In the genomic region with DNA sequence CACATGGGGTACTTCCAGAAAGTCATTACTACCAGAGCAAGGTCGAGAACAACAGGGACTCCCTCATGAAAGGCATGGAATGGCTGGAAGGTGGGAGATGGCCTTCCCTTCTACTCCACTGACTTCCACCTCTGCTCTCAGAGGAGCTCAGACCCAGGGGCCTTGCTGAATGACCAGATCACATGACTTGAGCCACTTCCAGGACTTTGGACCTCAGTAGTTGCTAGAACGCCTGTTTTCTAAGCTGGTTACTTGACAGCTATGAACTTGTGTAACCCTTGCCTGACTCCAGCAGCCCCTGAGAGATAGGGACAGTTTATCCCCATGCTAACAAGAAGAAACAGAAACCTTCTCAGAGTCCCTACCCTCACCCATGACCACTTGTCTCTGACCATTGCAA, we compare ENCODE assay signal across 24 mouse cellular contexts. TPM values are rescaled to one million over a fixed set of nuclear protein-coding genes. Genes with fewer than 3 reads are reported as not detected.
DNase-seq lines count a peak whose midpoint lies in the region; ATAC-seq and TF ChIP-seq lines count a peak whose summit lies in the region.
"Had no signal": no experiment of that assay in that cellular context is flagged by ENCODE, and none has a peak within 500 bp of the region (broad histone marks: within the 10 kb centered on the region; RNA-seq: fewer than 3 reads in every experiment).

No protein-coding gene starts in this region.

- H3K4me3 ChIP-seq in heart, adult 2 months, result no peak overlapping the region
- H3K4me3 ChIP-seq in heart, embryonic 10.5 days, result no peak overlapping the region
- no peak overlapping the region for H3K4me3 ChIP-seq in liver, adult 2 months (ENCODE audit: insufficient read depth, low read depth, low read length)
- no peak overlapping the region for H3K4me3 ChIP-seq in forebrain, embryonic 12.5 days (replicated peaks)
- H3K4me3 ChIP-seq: forebrain, embryonic 10.5 days; left cerebral cortex, adult 2 months; limb, embryonic 15.5 days; midbrain, embryonic 12.5 days had no signal

- peaks cover 34% of the 10 kb centered on the region for H3K4me1 ChIP-seq in heart, adult 2 months (ENCODE audit: control insufficient read depth, insufficient read depth, low read length)
- peaks cover 23% of the 10 kb centered on the region for H3K4me1 ChIP-seq in heart, embryonic 10.5 days
- H3K4me1 ChIP-seq in liver, adult 2 months (ENCODE audit: control insufficient read depth, insufficient read depth, low read length), result no peaks in the 10 kb centered on the region
- 0 out of 2 replicates have a peak, but pooled peaks cover 6% of the 10 kb centered on the region for H3K4me1 ChIP-seq in forebrain, embryonic 12.5 days

- DNase-seq in heart, adult 2 months, result no peak
- DNase-seq in heart, embryonic 10.5 days (ENCODE audit: low spot score), result no peak
- peak; percentile 6 for DNase-seq in liver, adult 2 months (ENCODE audit: extremely low read depth, low read depth, low spot score)
- no peak for DNase-seq in liver
- peak; percentile 70 for DNase-seq in kidney, postnatal 10 days
- no peak for DNase-seq in Muller cell, postnatal 12 days (ENCODE audit: inconsistent ontology term)
- DNase-seq: adrenal gland, adult 2 months; cerebellum, adult 18-20 months; cerebellum, postnatal 14 days; gastrocnemius, postnatal 36 days; layer of hippocampus, adult 9-11 months; left cerebral cortex, postnatal 4 days; thymus, adult 2 months; thymus, postnatal 4 days had no signal

- TF ChIP-seq EP300 in heart, adult 2 months (IDR thresholded peaks at IDR 0.05; ENCODE audit: insufficient read depth, low read depth, low read length), result no peak

- H3K27me3 ChIP-seq in heart, adult 2 months (ENCODE audit: control insufficient read depth, insufficient read depth, low read length), result no peaks in the 10 kb centered on the region
- H3K27me3 ChIP-seq in heart, embryonic 10.5 days (ENCODE audit: insufficient read depth, poor library complexity, severe bottlenecking), result peaks cover 25% of the 10 kb centered on the region
- no peaks in the 10 kb centered on the region for H3K27me3 ChIP-seq in liver, adult 2 months (ENCODE audit: control insufficient read depth, insufficient read depth, low read length)
- H3K27me3 ChIP-seq in forebrain, embryonic 12.5 days, result no peaks in the 10 kb centered on the region
- H3K27me3 ChIP-seq: midbrain, embryonic 12.5 days had no signal

- intact Hi-C loops in heart, adult 2 months (cut with DNase I), result no loop called here

- peaks cover 18% of the 10 kb centered on the region for H3K36me3 ChIP-seq in heart, adult 2 months (ENCODE audit: control insufficient read depth, insufficient read depth, low read length)
- no peaks in the 10 kb centered on the region for H3K36me3 ChIP-seq in heart, embryonic 10.5 days
- H3K36me3 ChIP-seq in liver, adult 2 months (ENCODE audit: control insufficient read depth, insufficient read depth, low read length), result no peaks in the 10 kb centered on the region
- H3K36me3 ChIP-seq in forebrain, embryonic 12.5 days (replicated peaks), result no peaks in the 10 kb centered on the region
- H3K36me3 ChIP-seq: forebrain, embryonic 10.5 days; limb, embryonic 15.5 days; midbrain, embryonic 12.5 days had no signal

- ATAC-seq in forebrain, embryonic 12.5 days (ENCODE audit: low FRiP score), result no peak
- ATAC-seq: CD4-positive, CD25-positive, alpha-beta regulatory T cell, adult 4 months; hindbrain, postnatal 0 days had no signal

- H3K79me2 ChIP-seq in heart, adult 2 months (replicated peaks; ENCODE audit: control insufficient read depth, insufficient read depth, low read length), result no peaks in the 10 kb centered on the region; the same call in 1 of the 2 replicates
- no peaks in the 10 kb centered on the region for H3K79me2 ChIP-seq in liver, adult 2 months (ENCODE audit: control insufficient read depth, insufficient read depth, low read length)

- no peak overlapping the region for H3K4me2 ChIP-seq in forebrain, embryonic 12.5 days
- H3K4me2 ChIP-seq: heart, embryonic 11.5 days; limb, embryonic 15.5 days; midbrain, embryonic 12.5 days had no signal

- TF ChIP-seq CTCF in heart, adult 2 months (IDR thresholded peaks at IDR 0.05), result no peak
- TF ChIP-seq CTCF in liver, adult 2 months (IDR thresholded peaks at IDR 0.05; ENCODE audit: low read depth, low read length), result no peak

- H3K27ac ChIP-seq in heart, adult 2 months, result peak overlapping the region; percentile 21; the same call in 1 of the 2 replicates
- no peak overlapping the region for H3K27ac ChIP-seq in heart, embryonic 10.5 days
- no peak overlapping the region for H3K27ac ChIP-seq in liver, adult 2 months (replicated peaks; ENCODE audit: insufficient read depth, low read depth, low read length)
- no peak overlapping the region for H3K27ac ChIP-seq in forebrain, embryonic 12.5 days
- H3K27ac ChIP-seq: forebrain, embryonic 10.5 days; hindbrain, postnatal 0 days; left cerebral cortex, adult 2 months; limb, embryonic 15.5 days; midbrain, embryonic 12.5 days; stomach, postnatal 0 days had no signal

- no peak overlapping the region for H3K9ac ChIP-seq in heart, adult 2 months (ENCODE audit: low read depth, low read length)
- no peak overlapping the region for H3K9ac ChIP-seq in liver, adult 2 months (ENCODE audit: low read depth, low read length)
- no peak overlapping the region for H3K9ac ChIP-seq in forebrain, embryonic 12.5 days
- H3K9ac ChIP-seq: limb, embryonic 15.5 days; midbrain, embryonic 12.5 days had no signal

- TF ChIP-seq POLR2A in heart, adult 2 months (IDR thresholded peaks at IDR 0.05; ENCODE audit: insufficient read depth, low read depth, low read length), result no peak
- no peak for TF ChIP-seq POLR2A in liver, adult 2 months (IDR thresholded peaks at IDR 0.05; ENCODE audit: extremely low read depth, insufficient read depth, low read length)

- WGBS in heart, adult 2 months, result 59% methylated on average over 2 of the region's 2 CpGs
- WGBS in heart, embryonic 10.5 days, result 91% methylated on average over 2 of the region's 2 CpGs
- WGBS in liver, adult 2 months, result 58% methylated on average over 2 of the region's 2 CpGs
- 80% methylated on average over 2 of the region's 2 CpGs for WGBS in forebrain, embryonic 12.5 days

- no peaks in the 10 kb centered on the region for H3K9me3 ChIP-seq in heart, embryonic 10.5 days
- no peaks in the 10 kb centered on the region for H3K9me3 ChIP-seq in forebrain, embryonic 12.5 days
- H3K9me3 ChIP-seq: forebrain, embryonic 10.5 days; limb, embryonic 15.5 days; midbrain, embryonic 12.5 days had no signal

RNA-seq across cellular contexts. Expression of gene Trabd2b, which starts 50.6 kb away (rescaled TPM):
- total RNA-seq in heart, adult 2 months (2021), result 10 to 100 TPM; 60.1 to 69.8 TPM
- polyA plus RNA-seq in heart, adult 2 months (2012; rRNA removed), result 29.1 and 42.7 TPM in 2 replicates
- polyA plus RNA-seq in heart, embryonic 10.5 days (2016; fragmentation: Nextera tagmentation; extraction: Ambion mirVana), result 0.65 and 2.2 TPM in 2 replicates
- 0.07 and 0.09 TPM in 2 replicates for total RNA-seq in liver, adult 2 months (2014; rRNA removed)
- 0.07 and 0.10 TPM in 2 replicates for polyA plus RNA-seq in liver, adult 2 months (2012; rRNA removed)
- 0.72 and 1.00 TPM in 2 replicates for polyA plus RNA-seq in forebrain, embryonic 12.5 days (2016; fragmentation: Nextera tagmentation; extraction: Ambion mirVana)
- total RNA-seq: neutrophil, adult 5-6 weeks had no signal
- polyA plus RNA-seq: CD4-positive, CD25-positive, alpha-beta regulatory T cell, adult 4 months had no signal

Comparison
In these comparisons a context has a peak if more than half of its experiments do, and no peak if none do; other contexts are left out.
1. DNase-seq: peak in liver, adult 2 months (single experiment) and kidney, postnatal 10 days (single experiment); none in heart, adult 2 months (0 of 2), heart, embryonic 10.5 days (single experiment), liver (single experiment) and Muller cell, postnatal 12 days (single experiment).